ENCODE assay signal across 9 mouse cellular contexts in genomic region chr14:119138786-119139100, GRCm38 (mm10). TPM values are rescaled to one million over a fixed set of nuclear protein-coding genes. Genes with fewer than 3 reads are reported as not detected.
DNase-seq lines count a peak whose midpoint lies in the region; ATAC-seq lines count a peak whose summit lies in the region.
"Had no signal": no experiment of that assay in that cellular context is flagged by ENCODE, and none has a peak within 500 bp of the region (broad histone marks: within the 10 kb centered on the region; RNA-seq: fewer than 3 reads in every experiment).

No protein-coding gene starts in this region.

- peaks cover 26% of the 10 kb centered on the region for H3K27me3 ChIP-seq in lung, embryonic 16.5 days (ENCODE audit: control insufficient read depth, insufficient read depth, low read depth, low read length)
- H3K27me3 ChIP-seq in forebrain, embryonic 15.5 days, result peaks cover 33% of the 10 kb centered on the region
- H3K27me3 ChIP-seq in liver, embryonic 13.5 days, result peaks cover 58% of the 10 kb centered on the region
- H3K27me3 ChIP-seq in stomach, embryonic 15.5 days (replicated peaks), result peaks cover 33% of the 10 kb centered on the region

- no peaks in the 10 kb centered on the region for H3K36me3 ChIP-seq in lung, embryonic 16.5 days (ENCODE audit: control insufficient read depth, insufficient read depth, low read length)
- no peaks in the 10 kb centered on the region for H3K36me3 ChIP-seq in forebrain, embryonic 15.5 days
- H3K36me3 ChIP-seq in liver, embryonic 13.5 days, result no peaks in the 10 kb centered on the region
- H3K36me3 ChIP-seq in stomach, embryonic 15.5 days, result no peaks in the 10 kb centered on the region

- peak overlapping the region; percentile 75 for H3K4me3 ChIP-seq in lung, embryonic 16.5 days (ENCODE audit: low read length)
- peak overlapping the region; percentile 59 for H3K4me3 ChIP-seq in forebrain, embryonic 15.5 days
- H3K4me3 ChIP-seq in liver, embryonic 13.5 days (replicated peaks), result peak overlapping the region; percentile 56
- peak overlapping the region; percentile 61 for H3K4me3 ChIP-seq in stomach, embryonic 15.5 days (replicated peaks)
- H3K4me3 ChIP-seq: erythroblast, embryonic 14.5 days had no signal

- H3K9me3 ChIP-seq in lung, embryonic 16.5 days (ENCODE audit: control insufficient read depth, low read length), result no peaks in the 10 kb centered on the region
- H3K9me3 ChIP-seq in forebrain, embryonic 15.5 days, result no peaks in the 10 kb centered on the region
- no peaks in the 10 kb centered on the region for H3K9me3 ChIP-seq in liver, embryonic 13.5 days (replicated peaks)
- no peaks in the 10 kb centered on the region for H3K9me3 ChIP-seq in stomach, embryonic 15.5 days

- no peak overlapping the region for H3K27ac ChIP-seq in lung, embryonic 16.5 days (ENCODE audit: low read length)
- no peak overlapping the region for H3K27ac ChIP-seq in forebrain, embryonic 15.5 days (replicated peaks)
- no peak overlapping the region for H3K27ac ChIP-seq in liver, embryonic 13.5 days
- no peak overlapping the region for H3K27ac ChIP-seq in stomach, embryonic 15.5 days

- WGBS in lung, embryonic 16.5 days, result under 1% methylated on average over 20 of the region's 20 CpGs
- 2% methylated on average over 20 of the region's 20 CpGs for WGBS in forebrain, embryonic 15.5 days
- 4% methylated on average over 17 of the region's 20 CpGs for WGBS in liver, embryonic 13.5 days (ENCODE audit: insufficient replicate concordance)
- WGBS in stomach, embryonic 15.5 days, result 1% methylated on average over 20 of the region's 20 CpGs

- H3K9ac ChIP-seq in lung, embryonic 16.5 days (ENCODE audit: low read length), result peak overlapping the region; percentile 78
- H3K9ac ChIP-seq in forebrain, embryonic 15.5 days (replicated peaks), result peak overlapping the region; percentile 51
- no peak overlapping the region for H3K9ac ChIP-seq in liver, embryonic 13.5 days
- no peak overlapping the region for H3K9ac ChIP-seq in stomach, embryonic 15.5 days

- no peak for ATAC-seq in lung, embryonic 16.5 days (ENCODE audit: low read depth)
- ATAC-seq in forebrain, embryonic 15.5 days (replicated peaks), result no peak
- no peak for ATAC-seq in liver, embryonic 13.5 days (ENCODE audit: low read depth)
- ATAC-seq in stomach, embryonic 15.5 days (ENCODE audit: insufficient read depth, low FRiP score, low read depth), result no peak

- DNase-seq in adrenal gland, adult 2 months, result peak; percentile 25
- no peak for DNase-seq in adrenal gland, adult 18-20 months (ENCODE audit: low spot score in 2 of 2)
- no peak for DNase-seq in lung, postnatal 10 days
- DNase-seq in liver, embryonic 13.5 days, result no peak
- DNase-seq in spleen, postnatal 36 days (ENCODE audit: low spot score in 2 of 2), result no peak

- H3K4me1 ChIP-seq in lung, embryonic 16.5 days (replicated peaks; ENCODE audit: control insufficient read depth, insufficient read depth, low read length), result peaks cover 4% of the 10 kb centered on the region; the same call in 1 of the 2 replicates
- H3K4me1 ChIP-seq in forebrain, embryonic 15.5 days, result peaks cover 23% of the 10 kb centered on the region
- H3K4me1 ChIP-seq in liver, embryonic 13.5 days (replicated peaks), result no peaks in the 10 kb centered on the region; the same call in none of the 2 replicates
- peaks cover 10% of the 10 kb centered on the region; the same call in 1 of the 2 replicates for H3K4me1 ChIP-seq in stomach, embryonic 15.5 days

- peak overlapping the region; percentile 97 for H3K4me2 ChIP-seq in lung, embryonic 16.5 days (ENCODE audit: low read depth, low read length)
- H3K4me2 ChIP-seq in forebrain, embryonic 15.5 days (replicated peaks), result peak overlapping the region; percentile 92
- H3K4me2 ChIP-seq in liver, embryonic 13.5 days, result peak overlapping the region; percentile 66
- H3K4me2 ChIP-seq in stomach, embryonic 15.5 days, result peak overlapping the region; percentile 99

RNA-seq across cellular contexts. Expression of gene Hs6st3, which starts 0.6 kb away (rescaled TPM):
- under 1 TPM; 0.69 to 0.90 TPM for total RNA-seq in adrenal gland, adult 2 months (2021)
- 0.76 and 0.84 TPM in 2 replicates for polyA plus RNA-seq in adrenal gland, adult 2 months (2012; rRNA removed)
- total RNA-seq in adrenal gland, adult 18-20 months (2021), result under 1 TPM; 0.36 to 0.90 TPM
- 0.43 and 0.52 TPM in 2 replicates for polyA plus RNA-seq in lung, embryonic 16.5 days (2015; fragmentation: Nextera tagmentation; extraction: Ambion mirVana)
- 1.0 and 1.4 TPM in 2 replicates for polyA plus RNA-seq in forebrain, embryonic 15.5 days (2015; fragmentation: Nextera tagmentation; extraction: Ambion mirVana)
- polyA plus RNA-seq in liver, embryonic 13.5 days (2015; fragmentation: Nextera tagmentation; extraction: Ambion mirVana), result not detected in 2 replicates
- polyA plus RNA-seq in stomach, embryonic 15.5 days (2015; fragmentation: Nextera tagmentation; extraction: Ambion mirVana), result 0.17 and 0.19 TPM in 2 replicates
- polyA plus RNA-seq: erythroblast, embryonic 14.5 days had no signal

RNA-seq across cellular contexts. Expression of gene Uggt2, which starts 39.5 kb away (rescaled TPM):
- 10 to 100 TPM; 11.0 to 16.5 TPM for total RNA-seq in adrenal gland, adult 2 months (2021)
- polyA plus RNA-seq in adrenal gland, adult 2 months (2012; rRNA removed), result 8.0 and 8.1 TPM in 2 replicates
- total RNA-seq in adrenal gland, adult 18-20 months (2021), result 10 to 100 TPM; 10.6 to 12.3 TPM
- 15.7 and 16.7 TPM in 2 replicates for polyA plus RNA-seq in lung, embryonic 16.5 days (2015; fragmentation: Nextera tagmentation; extraction: Ambion mirVana)
- 12.9 and 14.4 TPM in 2 replicates for polyA plus RNA-seq in forebrain, embryonic 15.5 days (2015; fragmentation: Nextera tagmentation; extraction: Ambion mirVana)
- polyA plus RNA-seq in liver, embryonic 13.5 days (2015; fragmentation: Nextera tagmentation; extraction: Ambion mirVana), result 1.4 and 1.9 TPM in 2 replicates
- polyA plus RNA-seq in stomach, embryonic 15.5 days (2015; fragmentation: Nextera tagmentation; extraction: Ambion mirVana), result 8.8 and 11.7 TPM in 2 replicates
- polyA plus RNA-seq: erythroblast, embryonic 14.5 days had no signal

Comparison
In these comparisons a context has a peak if more than half of its experiments do, and no peak if none do; other contexts are left out.
1. H3K9ac ChIP-seq: peak in lung, embryonic 16.5 days (single experiment) and forebrain, embryonic 15.5 days (single experiment); none in liver, embryonic 13.5 days (single experiment) and stomach, embryonic 15.5 days (single experiment).
2. Peak in every context shown above with its lines, with median percentiles within 50 percentile points of each other: H3K4me2 ChIP-seq and H3K4me3 ChIP-seq.